Mouse (Mus musculus): ENCODE data around the gene Elf1. TPM values are rescaled to one million over a fixed set of nuclear protein-coding genes. Genes with fewer than 3 reads are reported as not detected.
"Not testable (repeated sequence)": the region's sequence is repeated elsewhere in the genome, so short reads cannot be mapped to it uniquely, and the experiment has no call there.

The Elf1 gene
- polyA plus RNA-seq, 1 experiment = 3.6 TPM

DNA sequence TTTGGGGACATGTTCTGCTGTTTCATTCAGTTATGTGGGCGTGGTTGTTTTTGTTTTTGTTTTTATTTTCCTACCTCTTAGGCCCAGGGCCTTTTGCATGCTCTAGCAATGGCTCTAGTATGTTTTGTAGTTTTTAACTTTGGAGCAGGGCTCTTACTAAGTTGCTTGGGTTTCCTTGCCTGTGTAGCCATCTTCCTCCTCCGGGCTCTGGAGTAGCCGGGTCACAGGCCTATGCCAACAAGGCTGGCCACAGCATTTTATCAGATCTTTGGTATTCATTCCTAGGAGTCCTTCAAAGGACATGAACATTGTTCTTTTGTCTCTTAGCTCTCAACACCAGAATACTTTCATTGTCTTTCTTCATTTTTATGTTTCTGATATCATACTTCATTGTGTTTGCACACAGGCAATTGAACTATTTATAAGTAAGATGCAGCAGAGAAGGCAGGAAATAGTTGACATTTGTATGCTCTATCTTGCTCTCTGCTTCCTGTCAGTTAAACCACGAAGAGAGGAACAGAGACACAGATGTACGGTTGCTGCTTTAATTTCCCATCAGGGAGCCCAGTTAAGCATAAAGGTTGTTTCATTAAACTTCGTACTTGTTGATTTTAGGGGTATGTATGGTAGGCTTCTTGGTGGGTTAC is 40.6 kb downstream of the Elf1 start:
- TF ChIP-seq SRF (IDR thresholded peaks at IDR 0.05; ENCODE audit: control insufficient read depth, insufficient read length, low read depth) (no peak), MYOG (IDR thresholded peaks at IDR 0.05; ENCODE audit: control insufficient read depth in 1 of 3, insufficient read depth in 1 of 3, insufficient read length in 2 of 3, low read depth in 2 of 3) (no peak), MAX (IDR thresholded peaks at IDR 0.05; ENCODE audit: low read depth) (no peak), TCF12 (IDR thresholded peaks at IDR 0.05; ENCODE audit: insufficient read depth, poor library complexity, severe bottlenecking) (no peak), E2F4 (IDR thresholded peaks at IDR 0.05; ENCODE audit: insufficient read depth) (no peak), USF1 (IDR thresholded peaks at IDR 0.05; ENCODE audit: low read depth) (no peak), REST (IDR thresholded peaks at IDR 0.05; ENCODE audit: insufficient read depth, insufficient read length) (no peak), CEBPB (IDR thresholded peaks at IDR 0.05; ENCODE audit: insufficient read depth, poor library complexity, severe bottlenecking) (no peak), POLR2AphosphoS2 (IDR thresholded peaks at IDR 0.05; ENCODE audit: insufficient read length, low read depth) (no peak)
- H3ac ChIP-seq (ENCODE audit: control insufficient read depth, insufficient read length) = no peak overlapping the region
- H3K27me3 ChIP-seq (ENCODE audit: control insufficient read depth, insufficient read depth, insufficient read length) = no peaks in the 10 kb centered on the region
- H3K36me3 ChIP-seq (ENCODE audit: control insufficient read depth, insufficient read depth) = no peaks in the 10 kb centered on the region
- no peak overlapping the region for H3K4me2 ChIP-seq (ENCODE audit: low read depth)
- H3K4me3 ChIP-seq = no peak overlapping the region
- peaks cover 11% of the 10 kb centered on the region for H3K79me2 ChIP-seq (ENCODE audit: control insufficient read depth, insufficient read depth)

DNA sequence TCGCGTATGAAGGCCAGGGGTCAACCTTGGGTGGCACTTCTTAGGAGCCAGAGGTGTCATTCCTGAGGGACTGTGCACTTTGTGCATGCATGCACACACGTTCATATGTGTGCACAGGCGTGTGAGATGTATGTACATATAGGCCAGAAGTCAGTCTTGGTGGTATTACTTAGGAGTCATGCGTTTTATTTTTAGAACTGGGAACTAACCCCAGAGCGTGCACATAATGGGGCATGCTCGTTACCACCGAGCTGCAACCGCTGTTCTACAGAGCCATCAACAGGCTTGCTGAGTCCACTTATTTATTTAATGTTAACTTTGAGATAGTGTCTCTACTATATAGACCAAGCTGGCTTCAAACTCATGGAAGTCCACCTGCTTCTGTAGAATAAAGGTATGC is 41.4 kb downstream of the Elf1 start:
- no peak overlapping the region for H3K4me2 ChIP-seq (ENCODE audit: low read depth)
- H3K27me3 ChIP-seq (ENCODE audit: control insufficient read depth, insufficient read depth, insufficient read length) = no peaks in the 10 kb centered on the region
- H3K79me2 ChIP-seq (ENCODE audit: control insufficient read depth, insufficient read depth) = peaks cover 3% of the 10 kb centered on the region
- no peaks in the 10 kb centered on the region for H3K36me3 ChIP-seq (ENCODE audit: control insufficient read depth, insufficient read depth)
- TF ChIP-seq REST (IDR thresholded peaks at IDR 0.05; ENCODE audit: insufficient read depth, insufficient read length) (no peak), E2F4 (IDR thresholded peaks at IDR 0.05; ENCODE audit: insufficient read depth) (no peak), CEBPB (IDR thresholded peaks at IDR 0.05; ENCODE audit: insufficient read depth, poor library complexity, severe bottlenecking) (no peak), MYOD1 (IDR thresholded peaks at IDR 0.05; ENCODE audit: control insufficient read depth in 1 of 3, insufficient read length in 2 of 3, low read depth in 2 of 3) (no peak), POLR2AphosphoS2 (IDR thresholded peaks at IDR 0.05; ENCODE audit: insufficient read length, low read depth) (no peak), POLR2A (IDR thresholded peaks at IDR 0.05; ENCODE audit: insufficient read length, low read depth) (no peak), SRF (IDR thresholded peaks at IDR 0.05; ENCODE audit: control insufficient read depth, insufficient read length, low read depth) (no peak), TCF3 (IDR thresholded peaks at IDR 0.05; ENCODE audit: insufficient read length, low read depth) (no peak), MYOG (IDR thresholded peaks at IDR 0.05; ENCODE audit: control insufficient read depth in 1 of 3, insufficient read depth in 1 of 3, insufficient read length in 2 of 3, low read depth in 2 of 3) (no peak), USF1 (IDR thresholded peaks at IDR 0.05; ENCODE audit: low read depth) (no peak), TCF12 (IDR thresholded peaks at IDR 0.05; ENCODE audit: insufficient read depth, poor library complexity, severe bottlenecking) (no peak), MAX (IDR thresholded peaks at IDR 0.05; ENCODE audit: low read depth) (no peak)
- no peak overlapping the region for H3K4me3 ChIP-seq
- no peak overlapping the region for H3ac ChIP-seq (ENCODE audit: control insufficient read depth, insufficient read length)

DNA sequence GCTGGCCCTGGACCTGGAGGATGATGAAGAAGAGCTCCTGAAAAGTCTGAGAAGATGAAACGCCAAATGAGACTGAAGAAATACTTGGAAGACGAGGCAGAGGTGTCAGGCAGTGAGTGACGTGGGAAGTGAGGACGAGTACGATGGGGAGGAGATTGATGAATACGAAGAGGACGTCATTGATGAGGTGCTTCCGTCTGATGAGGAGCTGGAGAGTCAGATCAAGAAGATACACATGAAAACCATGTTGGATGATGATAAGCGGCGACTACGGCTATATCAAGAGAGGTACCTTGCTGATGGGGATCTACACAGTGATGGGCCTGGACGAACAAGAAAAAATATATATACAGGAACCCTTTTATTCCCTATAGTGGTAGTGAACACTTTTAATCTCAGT is 45.1 kb downstream of the Elf1 start:
- not testable (repeated sequence) for H3K79me2 ChIP-seq (ENCODE audit: control insufficient read depth, insufficient read depth); H3K27me3 ChIP-seq (ENCODE audit: control insufficient read depth, insufficient read depth, insufficient read length); H3K4me2 ChIP-seq (ENCODE audit: low read depth); H3K36me3 ChIP-seq (ENCODE audit: control insufficient read depth, insufficient read depth); H3K4me3 ChIP-seq; H3ac ChIP-seq (ENCODE audit: control insufficient read depth, insufficient read length)

DNA sequence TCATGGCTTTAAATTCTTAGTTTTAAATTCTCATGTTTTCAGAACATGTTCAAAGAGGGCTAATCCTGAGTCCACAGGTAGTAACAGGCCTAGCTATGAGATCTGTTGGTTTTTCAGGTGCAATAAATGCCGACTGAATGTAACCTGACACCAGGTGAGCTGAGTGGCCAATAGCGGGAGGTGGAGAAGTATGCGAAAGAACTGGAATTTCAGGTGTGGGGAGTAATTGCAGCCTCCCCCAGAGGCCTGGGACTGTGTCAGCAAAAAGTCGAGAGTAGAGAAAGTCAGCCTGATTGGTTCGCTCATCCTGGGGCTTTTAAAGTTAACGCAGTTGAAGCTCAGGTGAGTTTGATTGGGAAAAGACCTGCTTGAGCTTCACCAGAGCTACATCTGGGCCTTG is 46.7 kb downstream of the Elf1 start:
- H3K36me3 ChIP-seq (ENCODE audit: control insufficient read depth, insufficient read depth) = no peaks in the 10 kb centered on the region

More for the DNA sequence above, 46.7 kb downstream of the Elf1 start:
- H3K4me3 ChIP-seq = no peak overlapping the region
- H3ac ChIP-seq (ENCODE audit: control insufficient read depth, insufficient read length) = no peak overlapping the region
- H3K27me3 ChIP-seq (ENCODE audit: control insufficient read depth, insufficient read depth, insufficient read length) = no peaks in the 10 kb centered on the region
- H3K79me2 ChIP-seq (ENCODE audit: control insufficient read depth, insufficient read depth) = peaks cover 8% of the 10 kb centered on the region
- TF ChIP-seq E2F4 (IDR thresholded peaks at IDR 0.05; ENCODE audit: insufficient read depth) (no peak), POLR2A (IDR thresholded peaks at IDR 0.05; ENCODE audit: insufficient read length, low read depth) (no peak), TCF12 (IDR thresholded peaks at IDR 0.05; ENCODE audit: insufficient read depth, poor library complexity, severe bottlenecking) (no peak), MAX (IDR thresholded peaks at IDR 0.05; ENCODE audit: low read depth) (no peak), SRF (IDR thresholded peaks at IDR 0.05; ENCODE audit: control insufficient read depth, insufficient read length, low read depth) (no peak), REST (IDR thresholded peaks at IDR 0.05; ENCODE audit: insufficient read depth, insufficient read length) (no peak), CEBPB (IDR thresholded peaks at IDR 0.05; ENCODE audit: insufficient read depth, poor library complexity, severe bottlenecking) (no peak), USF1 (IDR thresholded peaks at IDR 0.05; ENCODE audit: low read depth) (no peak), POLR2AphosphoS2 (IDR thresholded peaks at IDR 0.05; ENCODE audit: insufficient read length, low read depth) (no peak), MYOG (IDR thresholded peaks at IDR 0.05; ENCODE audit: control insufficient read depth in 1 of 3, insufficient read depth in 1 of 3, insufficient read length in 2 of 3, low read depth in 2 of 3) (no peak), MYOD1 (IDR thresholded peaks at IDR 0.05; ENCODE audit: control insufficient read depth in 1 of 3, insufficient read length in 2 of 3, low read depth in 2 of 3) (no peak), TCF3 (IDR thresholded peaks at IDR 0.05; ENCODE audit: insufficient read length, low read depth) (no peak)
- H3K4me2 ChIP-seq (ENCODE audit: low read depth) = no peak overlapping the region

Measured in myocyte (in vitro differentiated cells).